Mouse (Mus musculus) MEL (cell line): Measurements from ENCODE around the gene Timp2. TPM values are rescaled to one million over a fixed set of nuclear protein-coding genes. Genes with fewer than 3 reads are reported as not detected.

Experiments
- DNase-seq: peaks from one replicate; pipeline ENCODE4 v3.0.0; 2011; ENCODE audit warnings: low read depth, low spot score
- H3K27ac ChIP-seq: 2 replicates; pipeline ENCODE4 v1.5.1; 2012; ENCODE audit warnings: low read depth, mild to moderate bottlenecking, control low read depth, low read length, moderate library complexity; ENCODE audit not compliant: control insufficient read depth
- H3K27me3 ChIP-seq, 2 experiments: fragments of 150-350 bp in 1 of 2; sonication (generic) in 1 of 2; 2 replicates each; pipeline ENCODE4 v1.6.1; 2012; ENCODE audit warnings: low read length in 2 of 2, mild to moderate bottlenecking in 2 of 2, improper control_type of control experiment in 1 of 2, moderate library complexity in 1 of 2; ENCODE audit not compliant: insufficient read depth in 2 of 2, control insufficient read depth in 1 of 2
- H3K36me3 ChIP-seq, 2 experiments: 2 replicates each; pipeline ENCODE4 v1.6.1; 2012 to 2014; ENCODE audit warnings: low read length in 2 of 2, improper control_type of control experiment in 1 of 2, inconsistent platforms in 1 of 2, mild to moderate bottlenecking in 1 of 2; ENCODE audit not compliant: insufficient read depth in 2 of 2, control insufficient read depth in 1 of 2
- H3K4me1 ChIP-seq, 2 experiments: fragments of 150-350 bp in 1 of 2; sonication (generic) in 1 of 2; 2 replicates each; pipeline ENCODE4 v1.6.1; 2012; ENCODE audit warnings: low read length in 2 of 2, improper control_type of control experiment in 1 of 2, mild to moderate bottlenecking in 1 of 2; ENCODE audit not compliant: insufficient read depth in 2 of 2, control insufficient read depth in 1 of 2
- H3K4me3 ChIP-seq, 2 experiments: fragments of 150-350 bp in 1 of 2; sonication (generic) in 1 of 2; 2 replicates each; pipeline ENCODE4 v1.5.1; 2012; ENCODE audit warnings: low read depth in 2 of 2, low read length in 2 of 2, mild to moderate bottlenecking in 2 of 2, moderate library complexity in 2 of 2, control low read depth in 1 of 2, improper control_type of control experiment in 1 of 2; ENCODE audit not compliant: control insufficient read depth in 1 of 2, insufficient read depth in 1 of 2
- H3K79me2 ChIP-seq: 2 replicates; pipeline ENCODE4 v1.6.1; 2012; ENCODE audit warnings: mild to moderate bottlenecking, low read length, moderate library complexity; ENCODE audit not compliant: control insufficient read depth, poor library complexity, insufficient read depth
- H3K9ac ChIP-seq: 2 replicates; pipeline ENCODE4 v1.6.1; 2012; ENCODE audit warnings: low read depth, mild to moderate bottlenecking, control low read depth, low read length, moderate library complexity; ENCODE audit not compliant: control insufficient read depth, poor library complexity, severe bottlenecking
- H3K9me3 ChIP-seq: fragments of 150-350 bp; sonication (generic); replicated peaks from 2 replicates; pipeline ENCODE4 v1.6.1; 2012; ENCODE audit warnings: mild to moderate bottlenecking, low read length, improper control_type of control experiment, moderate library complexity; ENCODE audit not compliant: insufficient read depth
- CHD1 ChIP-seq: IDR thresholded peaks from 2 replicates; pipeline ENCODE4 v1.6.1; 2012; ENCODE audit warnings: low read depth, mild to moderate bottlenecking, inconsistent platforms, low read length, improper control_type of control experiment
- CHD2 ChIP-seq: IDR thresholded peaks from 2 replicates; pipeline ENCODE4 v1.6.1; 2011; ENCODE audit warnings: low read length, improper control_type of control experiment
- CTCF ChIP-seq, 3 experiments: IDR thresholded peaks in 2 of 3; conservative IDR thresholded peaks in 1 of 3; 2 replicates each; pipeline ENCODE4 v1.5.1; 2011 to 2012; ENCODE audit warnings: low read length in 3 of 3, low read depth in 2 of 3, mild to moderate bottlenecking in 2 of 3, improper control_type of control experiment in 1 of 3, inconsistent platforms in 1 of 3, mixed read lengths in 1 of 3, moderate library complexity in 1 of 3; ENCODE audit not compliant: control insufficient read depth in 1 of 3, insufficient read depth in 1 of 3, poor library complexity in 1 of 3, severe bottlenecking in 1 of 3
- ETS1 ChIP-seq: IDR thresholded peaks from 2 replicates; pipeline ENCODE4 v1.6.1; 2012; ENCODE audit warnings: low read depth, mild to moderate bottlenecking, inconsistent platforms, low read length, improper control_type of control experiment, moderate library complexity
- GABPA ChIP-seq: IDR thresholded peaks from 2 replicates; pipeline ENCODE4 v1.6.1; 2012; ENCODE audit warnings: low read depth, mild to moderate bottlenecking, inconsistent platforms, low read length, improper control_type of control experiment, moderate library complexity
- GATA1 ChIP-seq: IDR thresholded peaks from 2 replicates; pipeline ENCODE4 v1.6.1; 2011; ENCODE audit warnings: low read depth, low read length, improper control_type of control experiment
- HCFC1 ChIP-seq: IDR thresholded peaks from 2 replicates; pipeline ENCODE4 v1.6.1; 2012; ENCODE audit warnings: low read depth, mild to moderate bottlenecking, inconsistent platforms, low read length, improper control_type of control experiment, moderate library complexity
- KAT2A ChIP-seq: conservative IDR thresholded peaks from 2 replicates; pipeline ENCODE4 v1.6.1; 2012; ENCODE audit warnings: low read depth, low read length, improper control_type of control experiment, inconsistent platforms
- MAFK ChIP-seq: IDR thresholded peaks from 2 replicates; pipeline ENCODE4 v1.6.1; 2011; ENCODE audit warnings: low read depth, mild to moderate bottlenecking, low read length, improper control_type of control experiment, borderline replicate concordance
- MEF2A ChIP-seq: IDR thresholded peaks from 2 replicates; pipeline ENCODE4 v1.6.1; 2014; ENCODE audit warnings: low read depth, mild to moderate bottlenecking, inconsistent platforms, low read length, improper control_type of control experiment; ENCODE audit not compliant: poor library complexity, insufficient replicate concordance, severe bottlenecking; ENCODE audit errors: extremely low read depth
- MXI1 ChIP-seq: IDR thresholded peaks from 2 replicates; pipeline ENCODE4 v1.6.1; 2011; ENCODE audit warnings: mild to moderate bottlenecking, low read depth, low read length, improper control_type of control experiment
- MYB ChIP-seq: IDR thresholded peaks from 2 replicates; pipeline ENCODE4 v1.6.1; 2011; ENCODE audit warnings: mild to moderate bottlenecking, low read depth, low read length, improper control_type of control experiment
- NELFE ChIP-seq: IDR thresholded peaks from 2 replicates; pipeline ENCODE4 v1.6.1; 2011; ENCODE audit warnings: low read depth, low read length, improper control_type of control experiment
- POLR2A ChIP-seq, 2 experiments: IDR thresholded peaks; 2 replicates each; pipeline ENCODE4 v1.6.1; 2011 to 2012; ENCODE audit warnings: low read length in 2 of 2, mild to moderate bottlenecking in 2 of 2, control low read depth in 1 of 2, improper control_type of control experiment in 1 of 2, low read depth in 1 of 2, moderate library complexity in 1 of 2; ENCODE audit not compliant: control insufficient read depth in 1 of 2, insufficient read depth in 1 of 2, poor library complexity in 1 of 2
- POLR2AphosphoS2 ChIP-seq: IDR thresholded peaks from 2 replicates; pipeline ENCODE4 v1.6.1; 2011; ENCODE audit warnings: low read length, improper control_type of control experiment
- SIN3A ChIP-seq: IDR thresholded peaks from 2 replicates; pipeline ENCODE4 v1.6.1; 2012; ENCODE audit warnings: low read length, improper control_type of control experiment, inconsistent platforms
- TAL1 ChIP-seq: IDR thresholded peaks from 2 replicates; pipeline ENCODE4 v1.6.1; 2012; ENCODE audit warnings: mild to moderate bottlenecking, inconsistent platforms, low read length, moderate library complexity, mixed read lengths
- TBP ChIP-seq: IDR thresholded peaks from 2 replicates; pipeline ENCODE4 v1.8.0; 2011; ENCODE audit warnings: low read depth, low read length, improper control_type of control experiment
- TCF12 ChIP-seq: IDR thresholded peaks from 2 replicates; pipeline ENCODE4 v1.6.1; 2014; ENCODE audit warnings: low read depth, mild to moderate bottlenecking, inconsistent platforms, low read length, improper control_type of control experiment, moderate library complexity
- UBTF ChIP-seq: IDR thresholded peaks from 2 replicates; pipeline ENCODE4 v1.6.1; 2012; ENCODE audit warnings: low read depth, mild to moderate bottlenecking, inconsistent platforms, low read length, improper control_type of control experiment, moderate library complexity, borderline replicate concordance; ENCODE audit not compliant: insufficient read depth
- ZC3H11A ChIP-seq: IDR thresholded peaks from 2 replicates; pipeline ENCODE4 v1.6.1; 2012; ENCODE audit warnings: low read depth, mild to moderate bottlenecking, inconsistent platforms, low read length, improper control_type of control experiment
- ZKSCAN1 ChIP-seq: IDR thresholded peaks from 2 replicates; pipeline ENCODE4 v1.6.1; 2012; ENCODE audit warnings: low read depth, mild to moderate bottlenecking, inconsistent platforms, low read length, improper control_type of control experiment, moderate library complexity
- ZNF384 ChIP-seq: IDR thresholded peaks from 2 replicates; pipeline ENCODE4 v1.6.1; 2012; ENCODE audit warnings: low read depth, mild to moderate bottlenecking, inconsistent platforms, low read length, improper control_type of control experiment
- polyA plus RNA-seq, 2 experiments: library from polyadenylated mRNA; stranded (reverse) in 1 of 2; unstranded in 1 of 2; fragments of >175 nt in 1 of 2; fragments of >200 nt in 1 of 2; gene quantifications; 2 replicates each; pipeline versions ENCODE4 v1.2.1 to v1.2.4; 2012; ENCODE audit warnings: low replicate concordance in 2 of 2, low read depth in 1 of 2; ENCODE audit not compliant: insufficient read length in 2 of 2, insufficient read depth in 1 of 2, missing spikeins in 1 of 2
- total RNA-seq: library from RNA; depleted of rRNA; stranded (reverse); fragments of 300-350 nt; gene quantifications from 2 replicates; pipeline ENCODE4 v1.2.3, GENCODE M21; 2012

Timp2 gene
- total and polyA plus RNA-seq, 3 experiments, result not detected

DNA sequence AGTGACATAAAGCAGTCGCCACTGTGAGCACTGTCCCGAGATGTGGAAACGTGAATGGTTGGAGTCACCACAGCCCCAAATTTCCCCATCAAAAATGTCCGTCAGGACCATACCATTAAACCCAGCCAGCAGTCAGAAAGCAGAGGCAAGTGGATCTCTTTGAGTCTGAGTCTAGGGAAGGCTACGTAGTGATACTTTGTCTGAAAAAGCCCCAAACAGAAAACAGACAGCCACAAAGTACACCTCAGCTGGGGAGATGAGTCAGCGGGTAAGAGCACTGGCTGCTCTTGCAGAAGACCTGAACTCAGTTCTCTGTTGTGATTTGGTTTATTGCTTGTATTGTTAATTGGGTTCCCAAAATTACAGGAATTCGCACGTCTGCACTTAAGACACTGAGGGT, 11.0 kb upstream of the Timp2 start:
- H3K9me3 ChIP-seq, result no peaks in the 10 kb centered on the region
- DNase-seq, result no peak
- H3K27ac ChIP-seq, result no peak overlapping the region
- H3K79me2 ChIP-seq, result no peaks in the 10 kb centered on the region
- H3K27me3 ChIP-seq, result peaks cover 0 to 6% of the 10 kb centered on the region in 2 experiments; a peak in 2 of 4 replicates
- no peaks in the 10 kb centered on the region for H3K4me1 ChIP-seq
- no peak overlapping the region for H3K9ac ChIP-seq
- no peaks in the 10 kb centered on the region for H3K36me3 ChIP-seq
- H3K4me3 ChIP-seq, result no peak overlapping the region
- TF ChIP-seq TAL1 (no peak), MAFK (no peak), MEF2A (no peak), ETS1 (no peak), CTCF (IDR thresholded peaks at IDR 0.05 in 2 of 3, conservative IDR thresholded peaks at IDR 0.05 in 1 of 3; ENCODE audit: control insufficient read depth in 1 of 3, insufficient read depth in 1 of 3, low read depth in 2 of 3, low read length in 3 of 3, poor library complexity in 1 of 3, severe bottlenecking in 1 of 3) (no peak), CHD1 (no peak), GATA1 (no peak), TCF12 (no peak), NELFE (no peak), UBTF (no peak), CHD2 (no peak), KAT2A (no peak), MYB (no peak), MXI1 (no peak), ZNF384 (no peak), POLR2A (IDR thresholded peaks at IDR 0.05; ENCODE audit: control insufficient read depth in 1 of 2, insufficient read depth in 1 of 2, low read depth in 1 of 2, low read length in 2 of 2, poor library complexity in 1 of 2) (no peak), TBP (no peak), ZC3H11A (no peak), HCFC1 (no peak)

DNA sequence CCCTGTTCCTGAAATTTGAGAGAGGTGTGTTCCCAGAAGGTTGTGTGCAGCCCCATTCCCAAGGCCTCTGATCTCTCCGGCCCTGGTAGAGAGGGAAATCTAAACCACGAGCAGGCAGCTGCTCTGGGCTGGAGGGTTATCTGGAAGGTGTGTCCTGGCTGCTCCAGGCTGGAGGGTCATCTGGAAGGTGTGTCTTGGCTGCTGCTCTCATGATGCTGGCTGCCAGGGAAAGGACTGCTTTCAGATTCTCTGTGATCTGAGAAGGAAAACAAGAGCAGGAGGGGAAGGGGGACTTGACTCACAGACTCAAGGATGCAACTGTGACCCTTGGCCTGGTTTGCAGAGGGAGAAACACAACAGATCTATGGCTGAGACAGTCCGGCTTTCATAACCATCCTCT, 10.6 kb upstream of the Timp2 start:
- Histone ChIP-seq H3K9me3 (no peaks in the 10 kb centered on the region), H3K36me3 (no peaks in the 10 kb centered on the region), H3K9ac (no peak overlapping the region), H3K27ac (no peak overlapping the region), H3K4me1 (no peaks in the 10 kb centered on the region), H3K27me3 (peaks cover 0 to 5% of the 10 kb centered on the region in 2 experiments; a peak in 1 of 4 replicates), H3K79me2 (no peaks in the 10 kb centered on the region), H3K4me3 (no peak overlapping the region)
- TF ChIP-seq GATA1 (no peak), MAFK (no peak), SIN3A (no peak), POLR2AphosphoS2 (no peak), GABPA (no peak), ZKSCAN1 (no peak), CHD2 (no peak)
- DNase-seq, result no peak
